Mouse (Mus musculus) ES-Bruce4 (cell line): Measurements from ENCODE around the gene Triml2. TPM values are rescaled to one million over a fixed set of nuclear protein-coding genes. Genes with fewer than 3 reads are reported as not detected.
A peak's percentile ranks its signal among the peaks of the same experiment; 100 is the strongest.

Experiments used
- H3K27ac ChIP-seq: 2 replicates; pipeline ENCODE4 v1.5.1; 2012; ENCODE audit warnings: low read length, inconsistent platforms; ENCODE audit not compliant: insufficient read depth
- H3K27me3 ChIP-seq: 2 replicates; pipeline ENCODE4 v1.6.1; 2012; ENCODE audit warnings: mild to moderate bottlenecking, low read length, inconsistent platforms; ENCODE audit not compliant: control insufficient read depth, poor library complexity, insufficient read depth, severe bottlenecking
- H3K36me3 ChIP-seq: 2 replicates; pipeline ENCODE4 v1.6.1; 2012; ENCODE audit warnings: inconsistent platforms, mild to moderate bottlenecking, low read length, moderate library complexity; ENCODE audit not compliant: control insufficient read depth, poor library complexity, insufficient read depth, severe bottlenecking
- H3K4me1 ChIP-seq: one replicate; pipeline ENCODE4 v1.8.1; 2011; ENCODE audit warnings: low read length; ENCODE audit not compliant: control insufficient read depth, insufficient read depth
- H3K4me3 ChIP-seq: 2 replicates; pipeline ENCODE4 v1.5.1; 2011; ENCODE audit warnings: low read depth, mild to moderate bottlenecking, low read length
- H3K9ac ChIP-seq: 2 replicates; pipeline ENCODE4 v1.6.1; 2012; ENCODE audit warnings: low read depth, mild to moderate bottlenecking, inconsistent platforms; ENCODE audit not compliant: poor library complexity, severe bottlenecking
- H3K9me3 ChIP-seq: replicated peaks from 2 replicates; pipeline ENCODE4 v1.6.1; 2012; ENCODE audit warnings: mild to moderate bottlenecking, low read length, inconsistent platforms; ENCODE audit not compliant: control insufficient read depth, poor library complexity, insufficient read depth, severe bottlenecking
- CTCF ChIP-seq: IDR thresholded peaks from one replicate; pipeline ENCODE4 v1.8.1; 2011; ENCODE audit warnings: low read depth, low read length
- EP300 ChIP-seq: IDR thresholded peaks from 2 replicates; pipeline ENCODE4 v1.6.1; 2011; ENCODE audit warnings: low read depth, low read length; ENCODE audit not compliant: insufficient read depth
- POLR2A ChIP-seq: IDR thresholded peaks from one replicate; pipeline ENCODE4 v1.8.1; 2011; ENCODE audit warnings: low read length; ENCODE audit not compliant: insufficient read depth
- polyA plus RNA-seq: library from polyadenylated mRNA; stranded (reverse); fragments of >200 nt; gene quantifications from 2 replicates; pipeline ENCODE4 v1.2.4, GENCODE M21; 2011; ENCODE audit warnings: low read depth; ENCODE audit not compliant: missing spikeins, insufficient read depth, insufficient read length

Gene Triml2
- 45.4 and 47.6 TPM in 2 replicates for polyA plus RNA-seq

DNA sequence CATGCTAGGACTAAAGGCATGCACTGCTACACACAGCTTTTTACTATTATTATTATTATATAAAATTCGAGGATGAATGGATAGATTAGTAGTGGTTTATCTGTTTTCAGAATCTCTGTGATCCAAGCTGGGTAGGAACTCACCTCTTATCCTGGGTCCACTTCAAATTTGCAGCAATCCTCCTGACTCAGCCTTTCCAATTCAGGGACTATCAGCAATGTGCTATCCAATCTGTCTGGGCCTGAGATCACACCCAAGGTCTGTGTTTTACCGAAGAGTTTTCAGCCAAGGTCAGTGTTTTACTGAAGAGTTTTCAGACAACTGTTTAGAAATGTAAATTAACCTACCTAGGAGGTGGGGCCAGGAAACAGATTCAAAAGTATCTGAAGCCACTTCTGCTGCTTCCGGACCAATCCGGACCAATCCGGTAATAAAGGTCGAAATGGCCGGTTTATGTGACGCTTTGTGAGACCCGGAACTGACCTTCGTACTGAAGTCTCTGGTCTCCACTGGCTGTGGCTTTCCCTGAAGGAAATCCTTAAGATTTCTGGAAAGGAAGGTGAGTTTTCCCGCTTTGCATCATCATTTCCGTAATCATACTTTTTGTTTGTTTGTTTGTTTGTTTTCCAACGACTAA lies at the start of gene Triml2:
Triml2 (plus strand) TSS at position 488 of the 637 bp plus-strand sequence.
- TF ChIP-seq CTCF (no peak), POLR2A (no peak), EP300 (peak; percentile 93)
- H3K9ac ChIP-seq: peak within 1 kb of the TSS; percentile 100
- H3K36me3 ChIP-seq: peaks cover 42% of the 10 kb centered on the region
- H3K27me3 ChIP-seq: no peaks in the 10 kb centered on the region
- H3K4me3 ChIP-seq: peak within 1 kb of the TSS; percentile 96
- H3K9me3 ChIP-seq: no peaks in the 10 kb centered on the region
- peak within 1 kb of the TSS; percentile 100 for H3K27ac ChIP-seq
- H3K4me1 ChIP-seq: no peaks in the 10 kb centered on the region

DNA sequence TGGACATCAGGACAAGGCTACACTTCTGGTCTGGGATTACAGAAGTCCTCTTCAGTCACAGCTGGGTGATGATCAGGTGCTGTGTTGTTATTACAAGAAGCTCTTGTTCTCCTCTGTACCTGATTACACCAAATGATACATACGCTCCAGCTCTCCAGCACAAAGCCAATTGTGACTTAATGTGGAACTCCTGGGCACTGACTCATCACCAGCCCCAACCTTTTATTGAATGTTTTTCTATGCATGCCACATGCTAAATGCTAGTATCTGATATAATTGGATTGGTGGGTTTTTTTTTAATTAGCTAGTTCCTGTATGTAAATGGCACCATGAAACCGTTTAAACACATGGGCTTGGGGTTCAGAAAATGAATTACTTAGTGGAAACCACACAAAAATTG lies 39.0 kb upstream of the Triml2 start, which contains the start of gene Triml1:
Triml1 (minus strand) TSS at position 101 of the 400 bp plus-strand sequence.
- H3K4me3 ChIP-seq: no peak within 1 kb of the TSS
- no peak within 1 kb of the TSS for H3K9ac ChIP-seq
- TF ChIP-seq POLR2A: no peak
- TF ChIP-seq CTCF: no peak
- TF ChIP-seq EP300: no peak
- H3K27ac ChIP-seq: no peak within 1 kb of the TSS
- H3K27me3 ChIP-seq: no peaks in the 10 kb centered on the region
- peaks cover 19% of the 10 kb centered on the region for H3K36me3 ChIP-seq
- no peaks in the 10 kb centered on the region for H3K9me3 ChIP-seq
- H3K4me1 ChIP-seq: no peaks in the 10 kb centered on the region

DNA sequence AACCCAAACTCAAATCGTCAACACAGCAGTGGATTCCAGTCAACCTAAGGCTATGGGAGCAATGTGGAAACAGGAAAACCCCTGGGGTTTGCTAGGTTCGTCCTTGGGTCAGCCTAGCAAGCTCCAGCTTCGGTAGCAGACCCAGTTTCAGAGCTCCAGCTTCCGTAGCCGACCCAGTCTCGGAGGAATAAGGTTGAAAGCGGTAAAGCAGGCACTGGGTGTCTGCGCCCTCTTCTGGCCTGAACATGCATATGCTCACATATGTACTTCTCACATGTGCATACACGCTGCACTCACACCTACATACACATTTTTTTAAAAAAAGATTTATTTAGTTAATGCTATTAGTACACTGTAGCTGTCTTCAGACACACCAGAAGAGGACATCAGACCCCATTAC lies 31.0 kb upstream of the Triml2 start:
- TF ChIP-seq CTCF: peak; percentile 70
- no peak for TF ChIP-seq EP300
- no peak for TF ChIP-seq POLR2A
- no peak overlapping the region for H3K4me3 ChIP-seq
- 0 out of 2 replicates have a peak, but pooled peaks cover 2% of the 10 kb centered on the region for H3K36me3 ChIP-seq
- no peak overlapping the region for H3K9ac ChIP-seq
- no peaks in the 10 kb centered on the region for H3K27me3 ChIP-seq
- H3K9me3 ChIP-seq: no peaks in the 10 kb centered on the region
- H3K4me1 ChIP-seq: no peaks in the 10 kb centered on the region
- no peak overlapping the region for H3K27ac ChIP-seq

DNA sequence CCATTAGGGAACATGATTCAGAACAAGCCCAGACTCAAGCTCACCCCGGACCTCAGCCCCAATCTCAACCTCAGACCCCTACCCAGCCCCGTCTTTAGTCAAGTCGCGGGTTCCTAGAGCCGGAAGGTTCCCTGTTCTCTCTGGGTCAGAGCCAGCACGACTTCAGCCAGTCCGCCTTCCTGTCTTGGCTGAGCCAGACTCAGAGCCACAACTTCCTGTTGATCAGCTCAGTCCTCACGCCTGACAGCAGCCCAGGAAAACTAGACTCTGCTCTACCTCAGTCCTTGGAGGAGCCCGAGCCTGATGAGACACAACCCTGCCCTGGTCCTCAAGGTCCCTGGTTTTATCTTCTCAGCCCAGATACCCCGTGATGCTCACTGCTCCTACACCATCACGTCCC lies 17.1 kb upstream of the Triml2 start:
- no peak overlapping the region for H3K4me3 ChIP-seq
- H3K36me3 ChIP-seq: peaks cover 27% of the 10 kb centered on the region
- no peak for TF ChIP-seq POLR2A
- no peak for TF ChIP-seq EP300
- TF ChIP-seq CTCF: no peak
- H3K27me3 ChIP-seq: no peaks in the 10 kb centered on the region
- no peaks in the 10 kb centered on the region for H3K9me3 ChIP-seq
- H3K4me1 ChIP-seq: no peaks in the 10 kb centered on the region
- H3K27ac ChIP-seq: no peak overlapping the region
- no peak overlapping the region for H3K9ac ChIP-seq

DNA sequence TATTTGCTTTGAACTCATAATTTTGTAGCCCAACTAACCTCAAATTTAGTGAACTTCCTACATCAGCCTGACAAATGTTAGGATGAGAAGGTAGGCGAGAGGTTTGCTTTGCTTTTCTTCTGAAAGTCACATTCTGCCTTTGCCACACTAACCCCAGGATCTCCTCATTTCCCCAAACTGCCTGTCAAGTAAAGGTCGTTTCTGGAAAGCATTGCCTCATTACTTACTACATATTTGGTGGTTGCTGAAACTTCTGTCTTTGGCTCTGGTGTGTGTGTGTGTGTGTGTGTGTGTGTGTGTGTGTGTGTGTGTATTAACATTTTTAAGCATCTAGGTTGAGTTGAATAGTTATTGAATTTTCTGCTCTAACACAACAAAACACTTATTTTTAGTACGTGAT lies 15.9 kb upstream of the Triml2 start:
- TF ChIP-seq EP300: no peak
- no peak for TF ChIP-seq CTCF
- TF ChIP-seq POLR2A: no peak
- Histone ChIP-seq H3K27me3 (no peaks in the 10 kb centered on the region), H3K4me1 (no peaks in the 10 kb centered on the region), H3K9ac (no peak overlapping the region), H3K36me3 (peaks cover 27% of the 10 kb centered on the region), H3K9me3 (no peaks in the 10 kb centered on the region), H3K4me3 (no peak overlapping the region), H3K27ac (no peak overlapping the region)

- no peak overlapping the region for H3K9ac ChIP-seq
- no peak for TF ChIP-seq EP300
- no peak for TF ChIP-seq CTCF
Observed at GRCm38 (mm10) chr8:43168083-43168482, 12.3 kb upstream of the Triml2 start.

More at GRCm38 (mm10) chr8:43168083-43168482, 12.3 kb upstream of the Triml2 start:
- no peaks in the 10 kb centered on the region for H3K27me3 ChIP-seq
- no peaks in the 10 kb centered on the region for H3K9me3 ChIP-seq
- no peak overlapping the region for H3K27ac ChIP-seq
- peaks cover 20% of the 10 kb centered on the region for H3K36me3 ChIP-seq
- no peak overlapping the region for H3K4me3 ChIP-seq
- no peaks in the 10 kb centered on the region for H3K4me1 ChIP-seq
